Mouse (Mus musculus) myocyte (in vitro differentiated cells): ENCODE data around the gene Gpr65. TPM values are rescaled to one million over a fixed set of nuclear protein-coding genes. Genes with fewer than 3 reads are reported as not detected.
"Not testable (repeated sequence)": the region's sequence is repeated elsewhere in the genome, so short reads cannot be mapped to it uniquely, and the experiment has no call there.

Source experiments
- H3K27me3 ChIP-seq: one replicate; pipeline ENCODE4 v1.6.1; 2011; ENCODE audit not compliant: control insufficient read depth, insufficient read depth, insufficient read length
- H3K36me3 ChIP-seq: one replicate; pipeline ENCODE4 v1.6.1; 2011; ENCODE audit not compliant: control insufficient read depth, insufficient read depth
- H3K4me2 ChIP-seq: one replicate; pipeline ENCODE4 v1.6.1; 2011; ENCODE audit warnings: low read depth, control low read depth
- H3K4me3 ChIP-seq: one replicate; pipeline ENCODE4 v1.5.1; 2011; ENCODE audit warnings: mild to moderate bottlenecking, control low read depth, moderate library complexity
- H3K79me2 ChIP-seq: one replicate; pipeline ENCODE4 v1.6.1; 2011; ENCODE audit not compliant: control insufficient read depth, insufficient read depth
- H3ac ChIP-seq: one replicate; pipeline ENCODE4 v1.6.1; 2011; ENCODE audit not compliant: control insufficient read depth, insufficient read length
- CEBPB ChIP-seq: IDR thresholded peaks from 2 replicates; pipeline ENCODE4 v1.6.1; 2011; ENCODE audit warnings: mild to moderate bottlenecking, moderate library complexity; ENCODE audit not compliant: poor library complexity, insufficient read depth, severe bottlenecking
- E2F4 ChIP-seq: IDR thresholded peaks from one replicate; pipeline ENCODE4 v1.6.1; 2011; ENCODE audit warnings: mild to moderate bottlenecking, control low read depth, moderate library complexity; ENCODE audit not compliant: insufficient read depth
- MAX ChIP-seq: IDR thresholded peaks from one replicate; pipeline ENCODE4 v1.6.1; 2011; ENCODE audit warnings: low read depth, mild to moderate bottlenecking, control low read depth
- MYOD1 ChIP-seq, 3 experiments: IDR thresholded peaks; one replicate each; pipeline ENCODE4 v1.6.1; 2011; ENCODE audit warnings: control low read depth in 2 of 3, low read depth in 2 of 3, mild to moderate bottlenecking in 2 of 3, moderate library complexity in 1 of 3; ENCODE audit not compliant: insufficient read length in 2 of 3, control insufficient read depth in 1 of 3
- MYOG ChIP-seq, 3 experiments: IDR thresholded peaks; one replicate each; pipeline ENCODE4 v1.6.1; 2011; ENCODE audit warnings: control low read depth in 2 of 3, low read depth in 2 of 3, mild to moderate bottlenecking in 2 of 3; ENCODE audit not compliant: insufficient read length in 2 of 3, control insufficient read depth in 1 of 3, insufficient read depth in 1 of 3
- POLR2A ChIP-seq: IDR thresholded peaks from one replicate; pipeline ENCODE4 v1.6.1; 2011; ENCODE audit warnings: low read depth, mild to moderate bottlenecking, control low read depth, moderate library complexity; ENCODE audit not compliant: insufficient read length
- POLR2AphosphoS2 ChIP-seq: IDR thresholded peaks from one replicate; pipeline ENCODE4 v1.6.1; 2011; ENCODE audit warnings: low read depth, control low read depth; ENCODE audit not compliant: insufficient read length
- REST ChIP-seq: IDR thresholded peaks from one replicate; pipeline ENCODE4 v1.6.1; 2011; ENCODE audit warnings: mild to moderate bottlenecking, control low read depth, moderate library complexity; ENCODE audit not compliant: insufficient read depth, insufficient read length
- SRF ChIP-seq: IDR thresholded peaks from one replicate; pipeline ENCODE4 v1.6.1; 2011; ENCODE audit warnings: low read depth; ENCODE audit not compliant: control insufficient read depth, insufficient read length
- TCF12 ChIP-seq: IDR thresholded peaks from one replicate; pipeline ENCODE4 v1.6.1; 2011; ENCODE audit warnings: mild to moderate bottlenecking, control low read depth; ENCODE audit not compliant: poor library complexity, insufficient read depth, severe bottlenecking
- TCF3 ChIP-seq: IDR thresholded peaks from one replicate; pipeline ENCODE4 v1.6.1; 2011; ENCODE audit warnings: low read depth, control low read depth; ENCODE audit not compliant: insufficient read length
- USF1 ChIP-seq: IDR thresholded peaks from one replicate; pipeline ENCODE4 v1.6.1; 2011; ENCODE audit warnings: low read depth, mild to moderate bottlenecking, control low read depth, moderate library complexity
- polyA plus RNA-seq: library from polyadenylated mRNA; unstranded; fragments of >200 nt; fragmentation: generic; extraction: Trizol; gene quantifications from one replicate; pipeline ENCODE4 v1.2.1, GENCODE M21; 2012; ENCODE audit warnings: missing spikeins

Gpr65 gene
- not detected for polyA plus RNA-seq

GRCm38 (mm10) chr12:98268441-98269369, at the start of gene Gpr65:
Gene Gpr65 (plus strand): TSS chr12:98268635.
- Histone ChIP-seq H3K79me2 (no peaks in the 10 kb centered on the region), H3K4me3 (no peak within 1 kb of the TSS), H3K4me2 (no peak within 1 kb of the TSS), H3K27me3 (no peaks in the 10 kb centered on the region), H3ac (no peak within 1 kb of the TSS), H3K36me3 (no peaks in the 10 kb centered on the region)
- TF ChIP-seq CEBPB (no peak), MYOG (IDR thresholded peaks at IDR 0.05; ENCODE audit: control insufficient read depth in 1 of 3, insufficient read depth in 1 of 3, insufficient read length in 2 of 3, low read depth in 2 of 3) (no peak), E2F4 (no peak), POLR2AphosphoS2 (no peak), REST (no peak), TCF12 (no peak), POLR2A (no peak), SRF (no peak), TCF3 (no peak), USF1 (no peak), MYOD1 (IDR thresholded peaks at IDR 0.05; ENCODE audit: control insufficient read depth in 1 of 3, insufficient read length in 2 of 3, low read depth in 2 of 3) (no peak), MAX (no peak)

- H3K4me3 ChIP-seq = no peak overlapping the region
- no peaks in the 10 kb centered on the region for H3K27me3 ChIP-seq
- H3K79me2 ChIP-seq = no peaks in the 10 kb centered on the region
- TF ChIP-seq TCF12 = no peak
- TF ChIP-seq TCF3 = no peak
- TF ChIP-seq CEBPB = no peak
- no peak for TF ChIP-seq E2F4
- no peak for TF ChIP-seq POLR2AphosphoS2
- no peak for TF ChIP-seq SRF
- no peak for TF ChIP-seq MYOD1 (IDR thresholded peaks at IDR 0.05; ENCODE audit: control insufficient read depth in 1 of 3, insufficient read length in 2 of 3, low read depth in 2 of 3)
- TF ChIP-seq MAX = no peak
- H3K36me3 ChIP-seq = peaks cover 12% of the 10 kb centered on the region
- H3K4me2 ChIP-seq = no peak overlapping the region
- H3ac ChIP-seq = no peak overlapping the region
These were observed 45.1 kb upstream of the Gpr65 start for GRCm38 (mm10) chr12:98223286-98223685.

- Histone ChIP-seq H3K27me3 (no peaks in the 10 kb centered on the region), H3K79me2 (no peaks in the 10 kb centered on the region), H3K36me3 (peaks cover 12% of the 10 kb centered on the region), H3K4me3 (no peak overlapping the region), H3ac (no peak overlapping the region), H3K4me2 (no peak overlapping the region)
- TF ChIP-seq CEBPB (no peak), POLR2AphosphoS2 (no peak), MYOG (IDR thresholded peaks at IDR 0.05; ENCODE audit: control insufficient read depth in 1 of 3, insufficient read depth in 1 of 3, insufficient read length in 2 of 3, low read depth in 2 of 3) (no peak), USF1 (no peak), TCF3 (no peak), SRF (no peak), MYOD1 (IDR thresholded peaks at IDR 0.05; ENCODE audit: control insufficient read depth in 1 of 3, insufficient read length in 2 of 3, low read depth in 2 of 3) (no peak), POLR2A (no peak), TCF12 (no peak), REST (no peak), E2F4 (no peak), MAX (no peak)
These were observed 41.4 kb upstream of the Gpr65 start for GRCm38 (mm10) chr12:98227037-98227436.

- not testable (repeated sequence) for H3K27me3 ChIP-seq, H3K79me2 ChIP-seq, H3ac ChIP-seq, H3K4me3 ChIP-seq, H3K4me2 ChIP-seq, H3K36me3 ChIP-seq
These were observed 30.0 kb upstream of the Gpr65 start for GRCm38 (mm10) chr12:98238478-98238877.

GRCm38 (mm10) chr12:98244161-98244560, 24.3 kb upstream of the Gpr65 start:
- no peak overlapping the region for H3ac ChIP-seq
- no peaks in the 10 kb centered on the region for H3K27me3 ChIP-seq
- H3K4me3 ChIP-seq = no peak overlapping the region
- no peak overlapping the region for H3K4me2 ChIP-seq
- peaks cover 4% of the 10 kb centered on the region for H3K36me3 ChIP-seq
- no peaks in the 10 kb centered on the region for H3K79me2 ChIP-seq
- TF ChIP-seq TCF12 (no peak), USF1 (no peak), REST (no peak), POLR2A (no peak), E2F4 (no peak), MAX (no peak), TCF3 (no peak), SRF (no peak), MYOG (IDR thresholded peaks at IDR 0.05; ENCODE audit: control insufficient read depth in 1 of 3, insufficient read depth in 1 of 3, insufficient read length in 2 of 3, low read depth in 2 of 3) (no peak), POLR2AphosphoS2 (no peak), CEBPB (no peak), MYOD1 (IDR thresholded peaks at IDR 0.05; ENCODE audit: control insufficient read depth in 1 of 3, insufficient read length in 2 of 3, low read depth in 2 of 3) (no peak)
